Mouse (Mus musculus) heart, adult 11 months (tissue): ENCODE data around the gene Lrrc10b.
A peak's percentile ranks its signal among the peaks of the same experiment; 100 is the strongest.

ENCODE experiments used
- DNase-seq: peaks from one replicate; pipeline ENCODE4 v3.0.0; 2022

The Lrrc10b gene

DNA sequence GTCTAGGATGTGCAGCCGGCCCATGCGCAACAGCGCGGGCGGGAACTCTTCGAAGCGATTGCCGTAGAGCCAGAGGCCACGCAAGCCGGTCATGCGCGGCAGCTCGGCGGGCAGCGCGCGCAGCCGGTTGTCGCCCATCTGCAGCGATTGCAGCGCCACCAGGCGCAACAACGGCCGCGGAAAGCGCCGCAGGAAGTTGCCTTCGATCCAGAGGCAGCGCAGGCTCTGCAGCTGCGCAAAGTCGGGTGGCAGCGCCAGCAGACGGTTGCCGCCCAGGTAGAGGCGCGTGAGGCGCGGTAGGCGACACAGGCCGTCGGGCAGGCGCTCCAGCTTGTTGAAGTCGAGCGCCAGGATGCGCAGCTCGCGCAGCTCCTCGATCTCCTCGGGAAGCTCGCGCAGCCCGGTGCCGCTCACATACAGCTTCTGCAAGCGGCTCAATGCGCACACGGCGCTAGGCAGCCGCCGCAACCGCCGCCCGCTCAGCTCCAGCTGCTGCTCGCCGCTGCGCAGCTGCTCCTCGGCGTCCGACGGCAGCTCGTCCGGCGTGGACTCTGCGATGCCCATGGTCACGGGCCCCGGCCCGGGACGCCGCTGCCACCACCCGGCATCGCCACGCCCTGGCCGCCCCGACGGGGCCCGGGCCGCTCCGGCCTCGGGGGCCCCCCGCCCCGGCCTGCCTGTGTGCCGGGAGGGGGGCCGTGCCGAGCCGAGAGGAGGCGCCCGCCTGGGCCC, at the start of gene Lrrc10b:
Gene Lrrc10b (minus strand): TSS at position 722 of the 732 bp plus-strand sequence.
- DNase-seq, result peak; percentile 93

DNA sequence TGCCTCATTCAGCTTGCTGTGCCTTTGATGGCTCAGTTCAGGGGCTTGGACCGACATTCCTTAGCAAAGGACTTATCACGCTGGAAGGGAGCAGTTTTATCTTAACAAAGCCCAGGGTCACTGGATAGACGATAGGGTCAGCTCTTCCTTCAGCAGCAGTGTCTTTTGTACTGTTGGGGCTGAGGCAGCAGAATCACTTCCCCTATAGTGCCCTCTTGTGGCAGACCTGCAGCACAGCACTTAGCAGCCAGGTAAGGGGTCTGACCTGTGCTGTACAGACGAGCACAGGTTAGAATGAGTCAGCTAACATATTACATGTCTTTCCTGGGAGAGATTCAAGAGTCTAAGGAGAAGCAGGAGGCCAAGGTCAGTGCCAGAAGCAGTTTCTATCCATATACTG, 45.3 kb upstream of the Lrrc10b start:
- DNase-seq, result no peak

DNA sequence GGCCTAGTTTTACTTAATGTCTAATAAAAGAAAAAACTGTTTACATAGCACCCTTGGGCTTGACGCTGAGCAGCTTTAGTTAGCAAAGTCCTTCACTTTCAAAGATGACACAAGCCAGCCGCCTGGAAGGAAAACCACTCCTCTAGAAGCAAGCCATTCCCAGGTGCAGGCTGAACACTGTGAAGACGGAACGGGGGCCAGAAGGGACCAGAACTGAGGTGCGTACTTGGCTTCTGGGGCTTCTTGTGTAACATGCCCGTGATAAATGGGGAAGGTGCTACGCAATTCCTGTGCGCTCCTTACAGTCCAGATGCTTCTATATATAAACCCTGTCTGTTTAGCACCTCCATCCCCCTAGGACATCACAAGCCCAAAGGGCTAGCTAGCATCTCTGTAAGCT, 43.3 kb upstream of the Lrrc10b start:
- DNase-seq, result no peak

DNA sequence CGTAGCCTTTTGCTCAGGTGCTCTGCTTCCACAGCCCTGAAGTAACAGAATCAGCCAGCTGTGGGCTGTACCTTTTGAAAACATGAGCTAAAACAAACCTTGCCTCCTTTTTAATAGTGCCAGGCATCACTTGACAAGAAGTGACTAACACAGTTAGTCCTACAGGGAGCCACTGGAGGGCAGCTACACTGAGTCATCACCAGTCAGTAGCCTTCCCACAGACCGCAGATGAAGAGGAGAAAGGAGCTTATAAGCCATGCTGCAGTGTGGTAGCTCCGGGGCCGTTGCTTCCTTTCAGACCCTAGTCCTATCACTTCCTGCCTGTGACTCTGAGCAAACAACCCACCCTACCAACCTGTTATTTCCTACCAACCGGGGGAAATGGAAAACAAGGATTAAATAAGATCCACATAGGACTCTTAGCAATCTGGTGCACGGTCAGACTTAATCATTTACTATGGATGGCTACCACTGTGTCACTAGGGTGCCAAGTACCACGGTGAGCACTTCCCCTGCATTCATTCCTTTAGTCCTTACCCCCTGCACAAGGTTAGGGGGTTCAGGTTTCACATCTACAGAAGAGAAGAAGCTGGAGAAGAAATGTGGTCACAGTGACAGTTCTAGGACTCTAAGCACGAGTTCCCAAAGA, 40.4 kb upstream of the Lrrc10b start:
- DNase-seq, result no peak

DNA sequence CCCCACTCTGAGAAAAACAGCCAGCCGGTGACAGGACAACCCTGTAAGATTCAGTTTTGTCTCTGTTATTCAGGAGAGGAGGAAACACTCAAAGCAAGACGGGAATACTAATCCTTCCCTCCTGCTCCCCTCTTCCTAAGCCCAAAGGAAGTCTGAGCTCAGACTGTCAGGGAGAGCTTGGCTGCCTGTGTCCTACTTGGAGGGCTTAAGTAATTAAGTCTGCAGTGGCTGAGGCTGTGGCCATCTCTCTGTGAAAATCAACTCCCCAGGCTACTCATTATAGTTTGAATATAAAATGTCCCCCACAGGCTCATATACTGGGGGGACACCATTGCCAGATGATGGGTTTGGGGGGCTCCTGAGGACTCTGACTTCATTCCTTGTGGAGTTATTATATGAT, 39.7 kb upstream of the Lrrc10b start:
- DNase-seq, result no peak

DNA sequence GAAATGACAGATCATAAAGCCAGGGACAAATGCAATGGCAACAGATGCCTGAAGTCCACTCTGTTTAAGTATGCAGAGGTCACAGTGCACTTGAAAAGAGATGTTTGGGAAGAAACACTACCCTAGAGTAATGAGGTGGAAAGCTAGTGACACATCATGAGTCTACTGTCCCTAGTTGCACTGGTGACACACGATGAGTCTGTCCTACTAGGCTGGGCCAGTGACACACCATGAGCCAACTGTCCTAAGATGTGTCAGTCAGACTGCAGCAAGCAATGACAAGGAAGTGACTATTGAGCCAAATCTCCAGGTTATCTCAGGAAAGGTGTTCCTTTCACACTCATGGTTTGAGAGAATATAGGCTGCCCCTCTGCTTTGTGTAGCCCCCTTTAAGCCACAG, 38.4 kb upstream of the Lrrc10b start:
- DNase-seq, result no peak

DNA sequence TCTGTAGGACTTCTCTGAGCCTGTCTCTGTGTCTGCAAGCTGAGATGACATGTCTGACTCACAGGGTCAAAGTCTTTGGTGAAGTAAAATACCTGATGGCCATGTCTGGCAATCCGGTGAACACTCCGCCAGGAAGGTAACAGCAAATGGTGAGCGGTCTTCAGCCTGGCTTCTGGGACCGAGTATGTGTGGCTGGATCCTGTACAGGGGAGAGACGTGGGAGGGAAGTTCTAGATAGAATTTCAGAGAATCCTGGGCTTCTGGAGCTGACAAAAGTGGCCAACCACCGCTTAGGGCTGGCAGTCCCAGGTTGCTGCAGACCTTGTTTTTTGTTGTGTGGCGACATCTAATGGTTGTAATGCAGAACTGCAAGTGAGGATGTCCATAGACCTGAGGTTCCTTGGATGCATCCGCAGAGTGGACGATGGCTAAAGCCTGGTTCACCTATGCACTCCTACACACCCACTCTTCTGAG, 29.0 kb upstream of the Lrrc10b start:
- DNase-seq, result no peak

DNA sequence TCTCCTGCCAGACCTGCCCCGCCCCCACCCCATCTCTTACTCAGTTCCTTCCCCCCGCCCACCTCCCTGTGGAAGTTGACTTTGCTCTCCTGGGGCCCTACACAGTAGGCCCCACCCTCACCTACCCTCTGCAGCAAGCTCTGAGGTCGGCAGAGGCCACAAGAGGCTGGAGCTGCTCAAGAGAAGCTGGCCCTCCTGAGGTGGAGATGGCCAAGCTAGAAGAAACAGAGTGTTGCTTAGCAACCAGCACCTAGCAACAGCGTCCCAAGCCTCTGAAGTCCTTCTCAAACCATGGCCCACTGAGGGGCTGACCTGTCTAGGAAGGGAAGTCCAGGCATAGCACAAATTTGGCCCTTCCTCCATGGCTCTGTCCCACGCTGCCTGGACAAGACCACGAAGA, 25.4 kb upstream of the Lrrc10b start, which contains the start of gene Ppp1r32:
Gene Ppp1r32 (minus strand): TSS at position 226 of the 400 bp plus-strand sequence.
- no peak for DNase-seq

DNA sequence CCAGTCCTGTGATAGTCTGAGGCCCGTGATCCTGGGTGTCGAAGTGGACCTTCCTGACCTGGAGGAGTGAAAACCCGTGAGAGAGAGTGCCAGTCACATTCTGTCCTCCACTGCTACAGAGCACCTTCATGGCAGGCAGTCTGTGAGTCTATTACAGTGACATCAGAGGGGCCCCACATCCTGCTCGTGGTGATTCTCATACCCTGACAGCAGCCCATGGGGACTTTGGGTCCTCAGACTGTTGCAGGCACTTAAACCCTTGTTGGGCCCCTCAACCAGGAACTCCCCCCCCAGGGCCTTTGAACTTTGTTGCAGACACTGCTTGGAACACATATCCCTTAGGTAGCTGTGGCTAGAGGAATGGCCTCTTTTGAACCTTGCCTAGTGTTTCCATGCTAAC, 22.3 kb upstream of the Lrrc10b start:
- no peak for DNase-seq

DNA sequence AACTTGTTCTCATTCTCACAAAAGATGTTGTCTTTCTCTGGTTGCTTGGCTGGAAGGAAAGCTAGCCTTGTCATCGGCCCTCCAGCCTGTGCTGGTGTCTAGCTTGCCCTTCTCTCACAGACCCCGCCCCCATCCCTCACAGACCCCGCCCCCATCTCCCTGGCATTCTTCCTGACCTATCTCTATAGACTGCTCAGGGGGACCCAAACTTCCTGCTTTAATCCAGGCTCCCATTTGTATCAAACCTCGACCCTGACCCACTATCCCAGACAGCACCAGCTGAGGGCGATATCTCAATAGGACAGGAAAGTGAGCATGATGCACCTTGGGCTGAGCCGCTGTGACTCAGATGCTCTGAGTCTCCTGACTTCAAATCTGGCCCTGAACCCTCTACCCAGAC, 16.5 kb upstream of the Lrrc10b start:
- no peak for DNase-seq

DNA sequence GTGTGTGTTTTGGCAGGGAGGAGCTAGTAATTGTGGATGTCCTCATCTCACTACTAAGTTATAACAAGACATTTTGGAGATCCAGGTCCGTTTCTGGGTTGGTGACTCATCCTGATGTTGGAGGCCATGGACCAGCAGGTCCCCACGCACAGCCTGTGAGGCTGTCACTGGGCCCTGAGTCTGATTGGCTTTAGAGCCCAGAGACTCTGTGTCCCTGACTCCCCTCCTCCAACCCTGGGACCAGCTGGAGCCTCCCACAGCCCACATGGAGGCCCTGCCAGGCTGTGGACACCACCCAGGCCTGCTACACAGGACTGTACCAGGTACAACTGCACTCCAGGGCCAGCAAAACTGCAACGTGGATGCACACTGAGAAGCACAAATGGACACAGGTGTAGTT, 15.7 kb upstream of the Lrrc10b start:
- DNase-seq, result no peak

DNA sequence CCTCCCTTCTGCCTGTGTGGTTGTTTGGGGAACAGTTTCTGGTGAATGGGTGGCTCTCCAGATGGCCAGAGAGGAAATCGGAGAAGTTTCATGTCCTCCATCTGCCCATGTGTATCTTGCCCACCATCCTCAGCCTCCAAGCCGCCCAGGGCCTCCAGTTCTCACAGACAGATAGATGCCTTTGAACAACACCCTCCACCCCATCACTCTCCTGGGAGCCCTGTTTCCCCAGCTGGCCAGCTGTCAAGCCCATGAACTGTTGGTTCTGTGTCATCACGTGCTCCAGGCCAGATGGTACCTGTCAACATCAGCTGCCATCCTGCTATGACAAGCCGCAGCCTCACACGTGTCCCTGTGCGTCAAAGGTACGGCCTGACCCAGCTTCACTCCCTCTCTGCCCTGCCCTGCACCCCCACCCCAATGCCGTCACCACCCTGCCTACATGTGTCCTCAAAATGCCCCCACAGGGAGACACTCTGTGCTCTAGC, 11.9 kb upstream of the Lrrc10b start:
- DNase-seq, result no peak

DNA sequence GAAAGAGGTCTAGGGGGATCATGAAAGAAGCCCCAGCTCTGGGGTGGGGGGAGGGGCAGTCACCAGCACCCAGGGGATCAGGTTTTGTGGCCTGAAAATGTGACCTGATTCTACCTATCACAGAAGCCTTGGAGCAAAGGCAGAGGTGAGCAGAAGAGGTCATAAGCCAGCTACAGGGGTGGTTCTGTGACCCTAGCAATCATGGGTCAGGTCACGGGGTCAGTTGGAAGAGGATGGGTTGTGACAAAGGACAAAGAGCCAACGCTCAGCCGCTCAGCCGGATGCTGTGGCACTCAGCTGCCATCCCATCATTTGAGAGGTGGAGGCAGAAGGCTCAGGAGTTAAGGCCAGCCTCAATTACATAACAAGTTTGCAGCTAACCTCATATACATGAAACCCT, 7.2 kb upstream of the Lrrc10b start:
- DNase-seq, result no peak

DNA sequence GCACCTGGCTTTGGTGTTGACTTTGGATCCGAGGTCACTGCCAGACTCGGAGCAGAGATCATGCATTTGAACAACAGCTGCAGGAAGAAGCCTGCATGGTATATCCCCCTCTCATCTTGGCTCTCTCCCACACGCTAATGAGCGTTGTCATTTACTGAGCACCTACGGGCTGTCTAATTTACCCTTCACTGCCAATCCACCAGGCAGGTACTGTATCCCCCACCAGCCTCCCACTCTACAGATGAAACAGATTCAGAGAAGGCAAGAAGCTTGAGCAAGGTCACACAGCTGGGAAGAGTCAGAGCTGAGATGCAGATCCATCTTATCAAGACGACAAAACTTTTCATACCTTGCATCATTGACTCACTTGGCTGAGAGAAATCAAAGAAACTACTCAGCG, 4.3 kb upstream of the Lrrc10b start:
- DNase-seq, result no peak

DNA sequence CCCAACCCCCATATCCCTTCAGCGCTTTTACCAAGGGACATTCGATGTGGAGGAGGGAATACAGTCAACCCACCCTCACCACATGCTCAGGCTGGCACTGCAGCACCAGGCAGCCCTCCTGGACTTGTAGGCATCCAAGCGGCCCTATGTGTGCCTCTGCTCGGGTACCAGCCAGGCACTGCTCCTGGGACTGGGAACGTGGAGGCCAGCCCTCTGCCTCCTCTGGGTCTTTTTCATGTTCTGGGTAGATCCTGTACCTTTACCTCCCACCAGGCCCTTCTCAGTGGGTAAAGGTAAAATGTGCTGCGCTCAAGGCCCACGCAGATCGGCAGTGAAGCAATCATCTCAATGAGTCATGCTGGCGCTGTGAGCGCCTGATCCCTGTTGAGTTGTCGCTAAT, 2.6 kb upstream of the Lrrc10b start:
- DNase-seq, result no peak

DNA sequence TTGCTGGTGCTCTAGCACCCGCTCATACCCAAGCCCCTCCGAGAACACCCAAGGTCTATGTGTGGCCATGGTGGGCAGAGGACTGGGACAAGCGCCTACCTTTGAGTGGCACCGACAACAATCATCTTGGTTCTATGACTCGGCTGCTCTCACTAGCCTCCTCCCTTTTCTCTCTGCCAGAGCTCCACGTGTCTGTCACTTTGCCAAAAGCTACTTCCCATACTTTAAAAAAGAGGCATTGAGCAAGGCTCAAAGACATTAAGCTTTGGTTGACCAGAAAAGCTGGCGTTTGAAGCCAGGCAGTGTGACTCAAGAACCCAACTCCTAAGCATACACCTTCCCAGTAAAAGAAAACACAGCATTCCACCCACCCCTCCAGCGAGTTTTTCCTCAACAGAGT, 823 bp upstream of the Lrrc10b start:
- no peak for DNase-seq

DNA sequence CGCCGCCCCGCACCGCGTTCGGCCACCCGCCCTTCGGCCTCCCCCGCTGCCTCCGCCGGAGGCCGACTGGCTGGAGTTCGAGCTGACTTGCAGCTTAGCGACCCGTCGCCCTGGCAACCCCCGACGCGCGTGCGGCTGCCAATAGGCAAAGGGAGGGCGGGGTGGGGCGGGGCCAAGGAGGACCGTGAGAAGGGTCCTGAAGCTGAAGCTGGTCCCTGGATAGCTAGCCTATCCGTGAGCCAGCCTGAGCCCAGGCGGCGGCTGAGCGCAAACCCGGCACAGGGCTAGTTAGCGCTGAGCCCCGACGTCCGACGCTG, 169 bp upstream of the Lrrc10b start:
- DNase-seq, result peak; percentile 93

DNA sequence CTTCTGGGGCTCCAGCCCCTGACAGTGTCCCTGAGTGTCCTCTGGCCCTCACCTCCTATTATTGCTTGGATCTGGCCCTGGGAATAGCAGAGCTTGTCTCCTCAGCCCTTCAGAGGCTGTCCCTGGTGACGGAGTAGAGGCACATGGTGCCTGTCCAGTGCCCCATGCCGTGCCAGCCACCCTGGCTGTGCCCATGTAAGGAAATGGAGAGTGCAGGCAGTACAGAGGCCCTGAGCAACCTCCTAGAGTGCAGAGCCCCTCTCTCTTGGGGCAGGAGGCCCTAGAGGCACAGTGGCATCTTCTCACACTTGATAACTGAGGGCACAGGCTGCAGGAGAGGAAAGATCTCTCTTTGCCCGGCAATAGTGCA, 1.9 kb downstream of the Lrrc10b start:
- DNase-seq, result peak; percentile 94

DNA sequence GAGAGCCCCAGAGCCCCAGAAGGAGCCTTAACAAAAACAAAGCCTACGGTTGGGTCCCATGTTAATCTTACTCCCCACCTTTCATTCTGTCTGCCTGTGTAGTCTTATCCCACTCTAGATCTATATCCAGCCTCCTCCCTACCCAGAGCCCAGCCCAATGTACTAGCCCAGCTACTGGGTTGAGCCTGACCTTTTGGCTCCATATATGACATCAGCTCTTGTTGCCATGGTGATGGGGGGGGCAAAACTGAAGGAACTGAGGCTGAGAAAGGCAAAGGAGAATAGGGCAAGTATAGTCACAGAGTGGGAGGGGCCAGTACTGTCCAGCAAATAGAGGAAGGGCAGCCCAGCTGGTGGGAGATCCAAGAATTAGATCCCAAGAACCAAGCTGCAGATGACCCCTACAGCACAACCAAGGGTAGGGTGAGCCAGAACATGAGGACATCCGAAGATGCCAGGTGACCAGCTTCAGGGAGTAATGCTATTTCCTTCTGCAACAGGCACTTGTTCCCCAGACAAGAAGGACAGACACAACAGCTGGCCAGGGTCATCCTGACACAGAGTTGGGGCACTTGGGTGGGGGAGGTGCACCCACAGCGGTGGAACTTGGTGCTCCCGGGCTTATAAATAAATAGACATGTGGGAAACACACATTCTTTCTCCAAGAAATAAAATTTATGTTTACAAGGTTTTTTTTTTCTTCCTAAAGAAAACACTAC, 2.4 kb downstream of the Lrrc10b start:
- no peak for DNase-seq

DNA sequence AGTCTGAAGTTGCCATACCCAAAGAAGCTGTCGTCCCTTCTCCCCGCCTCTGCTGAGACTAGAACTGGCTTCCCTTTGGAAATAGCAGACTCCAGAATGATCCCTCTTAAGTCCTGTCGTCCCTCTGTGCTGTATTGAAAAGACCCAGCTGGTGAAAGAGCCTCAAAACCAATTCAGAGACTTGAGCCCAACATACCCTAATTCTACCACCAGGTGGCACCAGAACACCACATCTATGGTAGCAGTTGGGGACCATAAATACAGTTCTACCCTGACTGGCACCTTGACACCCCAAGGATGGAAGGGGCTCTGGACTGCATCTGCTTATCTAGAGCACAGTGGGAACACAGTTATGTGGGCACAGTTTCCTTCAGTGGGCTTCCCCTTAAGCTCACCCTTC, 7.6 kb downstream of the Lrrc10b start:
- DNase-seq, result peak; percentile 92

DNA sequence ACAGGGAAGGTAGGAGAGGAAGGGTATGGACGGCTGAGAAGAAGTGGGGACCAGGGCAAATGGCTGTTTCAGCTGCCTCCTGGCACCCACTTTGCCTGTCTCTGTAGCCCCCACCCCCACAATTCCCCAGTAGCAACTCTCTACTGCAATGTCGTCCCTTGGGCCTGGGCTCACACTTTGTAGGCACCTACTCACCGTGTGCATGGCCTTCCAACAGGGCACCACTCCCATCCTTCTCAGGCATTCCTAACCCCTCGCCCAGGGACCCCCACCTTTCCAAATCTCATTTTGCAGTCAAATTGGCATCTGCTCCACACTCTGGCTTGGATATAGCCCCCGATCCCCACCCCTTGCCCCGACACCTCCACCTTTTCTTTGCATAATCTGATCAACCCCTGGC, 8.1 kb downstream of the Lrrc10b start:
- no peak for DNase-seq

DNA sequence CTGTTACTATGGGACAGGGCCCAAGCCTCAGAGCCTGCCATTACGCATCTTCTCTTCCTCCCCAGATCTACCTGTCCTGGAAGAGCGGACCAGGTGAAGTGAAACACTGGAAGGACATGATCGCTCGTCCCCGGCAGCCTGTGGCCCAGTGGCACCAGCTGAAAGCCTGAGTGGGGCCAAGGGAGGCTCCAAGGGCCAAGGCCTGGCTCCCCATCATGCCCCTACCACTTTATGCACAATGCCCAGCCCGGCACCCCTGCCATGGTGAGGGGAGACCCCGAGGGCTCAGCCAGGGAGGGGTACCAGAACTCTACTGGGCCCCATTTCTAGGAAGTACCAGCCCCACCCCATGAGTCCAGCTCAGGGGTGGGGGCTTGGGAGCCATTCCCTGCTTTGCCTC, 9.0 kb downstream of the Lrrc10b start:
- peak; percentile 92 for DNase-seq

DNA sequence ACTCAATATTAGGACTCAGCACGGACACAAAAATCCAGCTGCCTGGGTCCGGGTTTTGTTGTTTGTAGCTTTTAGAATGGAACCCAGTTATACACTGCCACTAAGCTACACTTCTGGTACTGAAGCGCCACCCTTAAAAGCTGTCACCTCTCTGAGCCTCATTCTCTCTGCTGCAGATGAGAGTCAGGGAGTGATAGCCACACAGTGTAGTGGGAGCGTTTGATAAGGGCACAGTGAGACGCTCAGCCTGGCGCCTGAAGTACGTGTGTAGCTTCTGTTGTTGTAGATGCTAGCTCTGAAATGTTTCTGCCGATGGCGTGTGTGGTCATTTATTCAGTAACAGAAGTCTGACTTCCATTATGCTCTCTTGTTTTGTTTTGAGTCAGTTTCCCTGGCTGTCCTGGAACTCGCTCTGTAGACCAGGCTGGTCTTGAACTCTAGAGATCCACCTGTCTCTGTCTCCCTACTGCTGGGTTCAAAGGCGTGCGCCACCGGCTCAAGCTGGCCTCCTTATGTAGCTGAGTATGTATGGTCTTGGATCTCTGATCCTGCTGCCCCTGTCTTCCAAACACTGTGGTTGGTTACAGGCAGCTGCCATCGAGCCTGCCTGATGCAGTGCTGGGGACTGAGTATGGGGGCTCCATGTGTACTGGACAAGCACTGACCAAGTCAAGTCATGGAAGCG, 12.4 kb downstream of the Lrrc10b start:
- no peak for DNase-seq

DNA sequence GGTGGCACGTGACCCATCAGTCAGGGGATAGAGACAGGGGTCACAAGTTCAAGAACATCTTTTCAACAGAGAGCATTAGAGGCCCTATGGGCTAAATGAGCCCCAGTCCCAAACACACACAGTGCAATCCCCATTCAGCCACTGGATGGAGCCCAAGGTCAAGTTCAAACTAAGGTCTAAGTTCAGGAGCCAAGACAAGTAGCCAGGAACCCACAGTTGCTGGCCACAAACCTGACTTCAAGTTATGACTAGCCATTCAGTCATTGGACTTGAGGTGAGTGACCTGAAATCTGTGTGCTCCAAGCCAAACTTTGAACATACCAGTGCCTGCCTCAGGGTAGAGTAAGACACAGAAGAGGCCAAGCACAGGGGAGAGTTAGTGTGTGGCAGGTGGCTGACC, 19.8 kb downstream of the Lrrc10b start:
- no peak for DNase-seq
